Mouse (Mus musculus) liver, adult 2 months (tissue): ENCODE data around the gene Scarf2.

Experiments used
- CTCF ChIP-seq: fragments of 200-500 bp; IDR thresholded peaks from 2 replicates; pipeline ENCODE4 v1.5.1; 2011; ENCODE audit warnings: low read depth, low read length, control low read depth
- POLR2A ChIP-seq: fragments of 200-500 bp; IDR thresholded peaks from 2 replicates; pipeline ENCODE4 v1.6.1; 2011; ENCODE audit warnings: low read length, control low read depth; ENCODE audit not compliant: insufficient read depth; ENCODE audit errors: extremely low read depth

GRCm38 (mm10) chr16:17778223-17778622, 18.9 kb upstream of the Scarf2 start:
- no peak for TF ChIP-seq POLR2A
- no peak for TF ChIP-seq CTCF
